Mouse (Mus musculus) CH12.LX (cell line): ENCODE results near the gene Prr19. TPM values are rescaled to one million over a fixed set of nuclear protein-coding genes. Genes with fewer than 3 reads are reported as not detected.

ENCODE experiments used
- DNase-seq: peaks from one replicate; pipeline ENCODE4 v3.0.0-alpha.2; 2013; ENCODE audit errors: extremely low read depth
- H3K27ac ChIP-seq: 2 replicates; pipeline ENCODE4 v1.5.1; 2012; ENCODE audit warnings: low read depth, mild to moderate bottlenecking, control low read depth, moderate library complexity; ENCODE audit not compliant: insufficient read depth
- H3K27me3 ChIP-seq: replicated peaks from 2 replicates; pipeline ENCODE3; 2012; ENCODE audit warnings: inconsistent platforms
- H3K36me3 ChIP-seq, 2 experiments: replicated peaks in 1 of 2; 2 replicates each; pipeline versions ENCODE3 to v1.6.1; 2012; ENCODE audit warnings: inconsistent platforms in 1 of 2, low read length in 1 of 2, mild to moderate bottlenecking in 1 of 2, mixed read lengths in 1 of 2, moderate library complexity in 1 of 2; ENCODE audit not compliant: control insufficient read depth in 1 of 2, insufficient read depth in 1 of 2
- H3K4me1 ChIP-seq, 2 experiments: 2 replicates each; pipeline ENCODE4 v1.6.1; 2012; ENCODE audit warnings: inconsistent platforms in 1 of 2, moderate library complexity in 1 of 2; ENCODE audit not compliant: insufficient read depth in 2 of 2, control insufficient read depth in 1 of 2
- H3K4me2 ChIP-seq: 2 replicates; pipeline ENCODE4 v1.6.1; 2012; ENCODE audit warnings: low read depth, mild to moderate bottlenecking, control low read depth; ENCODE audit not compliant: poor library complexity, insufficient read depth, severe bottlenecking
- H3K4me3 ChIP-seq, 3 experiments: fragments of 150-350 bp in 1 of 3; sonication (generic) in 1 of 3; replicated peaks in 1 of 3; 2 replicates each; pipeline versions ENCODE3 to v1.5.1; 2011 to 2012; ENCODE audit warnings: low read depth in 2 of 3, low read length in 2 of 3, mild to moderate bottlenecking in 2 of 3, moderate library complexity in 2 of 3, control low read depth in 1 of 3, improper control_type of control experiment in 1 of 3, inconsistent platforms in 1 of 3, mixed read lengths in 1 of 3; ENCODE audit not compliant: poor library complexity in 1 of 3
- H3K79me2 ChIP-seq: replicated peaks from 2 replicates; pipeline ENCODE4 v1.6.1; 2012; ENCODE audit warnings: mild to moderate bottlenecking, moderate library complexity; ENCODE audit not compliant: control insufficient read depth, poor library complexity, insufficient read depth, severe bottlenecking; ENCODE audit errors: extremely low read depth
- H3K9ac ChIP-seq: 2 replicates; pipeline ENCODE4 v1.6.1; 2012; ENCODE audit warnings: low read depth, mild to moderate bottlenecking, control low read depth, moderate library complexity; ENCODE audit not compliant: insufficient read depth
- H3K9me3 ChIP-seq: replicated peaks from 2 replicates; pipeline ENCODE3; 2012; ENCODE audit warnings: low read length, inconsistent platforms, mixed read lengths
- CHD1 ChIP-seq: IDR thresholded peaks from 2 replicates; pipeline ENCODE4 v1.6.1; 2012; ENCODE audit warnings: low read depth, low read length, improper control_type of control experiment, inconsistent platforms
- CTCF ChIP-seq, 2 experiments: IDR thresholded peaks in 1 of 2; conservative IDR thresholded peaks in 1 of 2; 2 replicates each; pipeline ENCODE4 v1.5.1; 2011 to 2012; ENCODE audit warnings: low read depth in 2 of 2, low read length in 2 of 2, improper control_type of control experiment in 1 of 2, inconsistent platforms in 1 of 2, mild to moderate bottlenecking in 1 of 2, moderate library complexity in 1 of 2
- E2F4 ChIP-seq: IDR thresholded peaks from 2 replicates; pipeline ENCODE4 v1.6.1; 2011; ENCODE audit warnings: low read depth, low read length, improper control_type of control experiment; ENCODE audit not compliant: insufficient replicate concordance
- ETS1 ChIP-seq: conservative IDR thresholded peaks from 2 replicates; pipeline ENCODE4 v1.6.1; 2012; ENCODE audit warnings: low read depth, mild to moderate bottlenecking, inconsistent platforms, low read length, improper control_type of control experiment, moderate library complexity
- GABPA ChIP-seq: IDR thresholded peaks from 2 replicates; pipeline ENCODE4 v1.6.1; 2012; ENCODE audit warnings: low read depth, low read length, improper control_type of control experiment, inconsistent platforms; ENCODE audit not compliant: insufficient replicate concordance
- JUN ChIP-seq: IDR thresholded peaks from 2 replicates; pipeline ENCODE4 v1.6.1; 2011; ENCODE audit warnings: low read depth, mild to moderate bottlenecking, low read length, improper control_type of control experiment, moderate library complexity; ENCODE audit not compliant: insufficient read depth
- MAFK ChIP-seq: IDR thresholded peaks from 2 replicates; pipeline ENCODE4 v1.6.1; 2011; ENCODE audit warnings: low read length, improper control_type of control experiment; ENCODE audit not compliant: insufficient replicate concordance
- MYC ChIP-seq: IDR thresholded peaks from 2 replicates; pipeline ENCODE4 v1.6.1; 2011; ENCODE audit warnings: low read depth, mild to moderate bottlenecking, improper control_type of control experiment, low read length
- NRF1 ChIP-seq: IDR thresholded peaks from 2 replicates; pipeline ENCODE4 v1.6.1; 2014; ENCODE audit warnings: low read depth, mild to moderate bottlenecking, inconsistent platforms, low read length, improper control_type of control experiment, moderate library complexity
- PAX5 ChIP-seq: IDR thresholded peaks from 2 replicates; pipeline ENCODE4 v1.6.1; 2012; ENCODE audit warnings: low read length, inconsistent platforms, mixed read lengths
- POLR2A ChIP-seq: IDR thresholded peaks from 2 replicates; pipeline ENCODE4 v1.6.1; 2011; ENCODE audit warnings: low read depth, mild to moderate bottlenecking, improper control_type of control experiment, low read length
- POLR2AphosphoS2 ChIP-seq: IDR thresholded peaks from 2 replicates; pipeline ENCODE4 v1.6.1; 2011; ENCODE audit warnings: low read depth, low read length, improper control_type of control experiment
- RAD21 ChIP-seq: IDR thresholded peaks from 2 replicates; pipeline ENCODE4 v1.6.1; 2011; ENCODE audit warnings: low read depth, mild to moderate bottlenecking, low read length, improper control_type of control experiment, moderate library complexity
- RCOR1 ChIP-seq: conservative IDR thresholded peaks from 2 replicates; pipeline ENCODE4 v1.6.1; 2012; ENCODE audit warnings: low read depth, mild to moderate bottlenecking, inconsistent platforms, low read length, improper control_type of control experiment
- SIN3A ChIP-seq: IDR thresholded peaks from 2 replicates; pipeline ENCODE4 v1.6.1; 2012; ENCODE audit warnings: low read length, improper control_type of control experiment, inconsistent platforms
- SMC3 ChIP-seq: IDR thresholded peaks from 2 replicates; pipeline ENCODE4 v1.6.1; 2011; ENCODE audit warnings: low read depth, low read length, improper control_type of control experiment
- TCF12 ChIP-seq: IDR thresholded peaks from 2 replicates; pipeline ENCODE4 v1.6.1; 2014; ENCODE audit warnings: low read depth, mild to moderate bottlenecking, inconsistent platforms, low read length, improper control_type of control experiment
- UBTF ChIP-seq: IDR thresholded peaks from 2 replicates; pipeline ENCODE4 v1.6.1; 2012; ENCODE audit warnings: low read depth, mild to moderate bottlenecking, inconsistent platforms, low read length, improper control_type of control experiment, moderate library complexity
- USF1 ChIP-seq: IDR thresholded peaks from 2 replicates; pipeline ENCODE4 v1.6.1; 2014; ENCODE audit warnings: low read depth, mild to moderate bottlenecking, inconsistent platforms, low read length, improper control_type of control experiment
- USF2 ChIP-seq: conservative IDR thresholded peaks from 2 replicates; pipeline ENCODE4 v1.6.1; 2011; ENCODE audit warnings: low read depth, low read length, improper control_type of control experiment
- ZC3H11A ChIP-seq: IDR thresholded peaks from 2 replicates; pipeline ENCODE4 v1.6.1; 2012; ENCODE audit warnings: low read depth, mild to moderate bottlenecking, inconsistent platforms, low read length, improper control_type of control experiment
- ZKSCAN1 ChIP-seq: IDR thresholded peaks from 2 replicates; pipeline ENCODE4 v1.6.1; 2012; ENCODE audit warnings: low read depth, inconsistent platforms, low read length, improper control_type of control experiment, borderline replicate concordance
- ZMIZ1 ChIP-seq: IDR thresholded peaks from 2 replicates; pipeline ENCODE4 v1.6.1; 2012; ENCODE audit warnings: low read depth, mild to moderate bottlenecking, inconsistent platforms, low read length, improper control_type of control experiment
- ZNF384 ChIP-seq: IDR thresholded peaks from 2 replicates; pipeline ENCODE4 v1.6.1; 2012; ENCODE audit warnings: low read depth, low read length, improper control_type of control experiment, inconsistent platforms
- dilution Hi-C: fragments of 300-500 bp; cut with MboI; formaldehyde crosslinking; loops from 2 replicates; pipeline ENCODE4 v1.14.3; 2020; ENCODE audit warnings: low sequenced_read_pairs; ENCODE audit not compliant: extremely low pct_unique_long_range_greater_than_20kb, extremely low pct_ligation_motif_present
- in situ Hi-C: fragments of 300-500 bp; cut with MboI; formaldehyde crosslinking; loops from 3 replicates; pipeline ENCODE4 v1.14.3; 2019; ENCODE audit warnings: low sequenced_read_pairs, low pct_ligation_motif_present, low pct_unique_long_range_greater_than_20kb, mixed read lengths
- polyA plus RNA-seq: library from polyadenylated mRNA; unstranded; fragments of >175 nt; gene quantifications from 2 replicates; pipeline ENCODE4 v1.2.1, GENCODE M21; 2012; ENCODE audit warnings: low read depth; ENCODE audit not compliant: insufficient read length
- total RNA-seq, 2 experiments: library from RNA; depleted of rRNA; stranded (reverse); fragments of 300-350 nt in 1 of 2; fragments of >200 nt in 1 of 2; gene quantifications; 2 replicates each; pipeline ENCODE4 v1.2.3; 2012 to 2014

The Prr19 gene
- total and polyA plus RNA-seq, 3 experiments, result not detected

DNA sequence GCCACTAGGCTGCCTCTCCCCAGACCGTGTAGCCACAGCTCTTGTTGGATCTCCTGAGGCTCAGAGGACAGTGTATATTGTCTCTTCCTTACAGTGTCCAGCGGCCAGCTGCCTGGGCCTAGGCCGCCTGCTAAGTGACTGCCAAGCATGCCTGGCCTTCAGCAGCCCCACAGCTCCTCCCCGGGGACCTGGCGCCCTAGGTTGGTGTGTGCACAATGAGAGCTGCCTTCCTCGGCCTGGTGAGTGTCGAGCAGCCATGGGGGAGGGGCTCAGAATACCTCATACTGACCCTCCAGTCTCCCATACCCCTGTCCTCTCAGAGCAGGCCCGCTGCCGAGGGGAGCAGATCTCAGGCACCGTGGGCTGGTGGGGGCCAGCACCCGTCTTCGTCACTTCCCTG, 33.3 kb downstream of the Prr19 start:
- H3K79me2 ChIP-seq, result no peaks in the 10 kb centered on the region
- H3K4me2 ChIP-seq, result no peak overlapping the region
- H3K4me1 ChIP-seq, result 0 out of 4 replicates have a peak, but pooled peaks cover 0 to 2% of the 10 kb centered on the region in 2 experiments
- no peak overlapping the region for H3K9ac ChIP-seq
- in situ Hi-C loops, result no loop called here
- no peak for DNase-seq
- H3K9me3 ChIP-seq, result no peaks in the 10 kb centered on the region
- no peak overlapping the region for H3K27ac ChIP-seq
- TF ChIP-seq ZMIZ1 (no peak), E2F4 (no peak), JUN (no peak), USF1 (no peak), CTCF (conservative IDR thresholded peaks at IDR 0.05 in 1 of 2, IDR thresholded peaks at IDR 0.05 in 1 of 2; ENCODE audit: low read depth in 2 of 2, low read length in 2 of 2) (no peak), TCF12 (no peak), GABPA (no peak), POLR2A (no peak), UBTF (no peak), MYC (no peak), RCOR1 (no peak), PAX5 (no peak), ETS1 (no peak)
- H3K36me3 ChIP-seq, result no peaks in the 10 kb centered on the region
- H3K4me3 ChIP-seq, result no peak overlapping the region
- dilution Hi-C loops, result no loop called here
- H3K27me3 ChIP-seq, result peaks cover 26% of the 10 kb centered on the region

DNA sequence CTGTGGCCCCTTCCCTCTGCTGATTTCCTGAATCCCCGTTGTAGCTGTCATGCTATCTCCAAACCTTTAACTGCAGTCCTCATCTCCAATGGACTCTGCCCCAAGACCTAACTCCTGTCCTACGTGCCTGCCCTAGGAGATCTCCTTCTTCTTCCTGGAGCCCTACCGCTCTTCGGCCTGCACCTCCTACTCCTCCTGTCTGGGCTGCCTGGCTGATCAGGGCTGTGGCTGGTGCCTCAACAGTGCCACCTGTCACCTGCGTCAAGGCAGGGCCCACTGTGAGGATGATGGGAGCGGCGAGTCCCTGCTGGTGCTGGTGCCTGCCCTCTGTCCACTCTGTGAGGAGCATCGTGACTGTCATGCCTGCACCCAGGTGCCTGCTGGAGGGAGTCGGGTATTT, 38.1 kb downstream of the Prr19 start:
- no peaks in the 10 kb centered on the region for H3K9me3 ChIP-seq
- TF ChIP-seq USF2 (no peak), ZKSCAN1 (no peak), ZMIZ1 (no peak), SMC3 (no peak), E2F4 (no peak), MAFK (no peak), CHD1 (no peak), NRF1 (no peak), RAD21 (no peak), ZC3H11A (no peak), SIN3A (no peak), POLR2AphosphoS2 (no peak), ZNF384 (no peak), POLR2A (no peak), CTCF (conservative IDR thresholded peaks at IDR 0.05 in 1 of 2, IDR thresholded peaks at IDR 0.05 in 1 of 2; ENCODE audit: low read depth in 2 of 2, low read length in 2 of 2) (no peak)
- TF ChIP-seq, all 38 proteins: peak for 0
- Histone ChIP-seq H3K27me3 (peaks cover 35% of the 10 kb centered on the region), H3K4me1 (0 out of 4 replicates have a peak, but pooled peaks cover 0 to 3% of the 10 kb centered on the region in 2 experiments), H3K79me2 (no peaks in the 10 kb centered on the region), H3K9ac (no peak overlapping the region), H3K36me3 (no peaks in the 10 kb centered on the region), H3K4me2 (no peak overlapping the region), H3K27ac (no peak overlapping the region), H3K4me3 (no peak overlapping the region)
- DNase-seq, result no peak
- dilution Hi-C loops, result no loop called here
- in situ Hi-C loops, result no loop called here
